Mouse (Mus musculus) retina, postnatal 1 day (tissue): ENCODE data around the gene Gm49380.
A peak's percentile ranks its signal among the peaks of the same experiment; 100 is the strongest.

Source experiments
- DNase-seq: peaks from one replicate; pipeline ENCODE4 v3.0.0-alpha.2; 2012

Gene Gm49380

GRCm38 (mm10) chr9:44113105-44113789 lies at the start of gene Gm49380, which contains the start of gene Rnf26:
Gm49380 (minus strand) TSS chr9:44113500.
Rnf26 (minus strand) TSS chr9:44113517.
- DNase-seq: peak; percentile 99

- DNase-seq: no peak
Measured at GRCm38 (mm10) chr9:44159886-44160285, 46.6 kb upstream of the Gm49380 start.

- peak; percentile 41 for DNase-seq
Measured at GRCm38 (mm10) chr9:44147290-44147689, 34.0 kb upstream of the Gm49380 start.

GRCm38 (mm10) chr9:44144718-44145060 lies 31.4 kb upstream of the Gm49380 start:
- no peak for DNase-seq

GRCm38 (mm10) chr9:44144023-44144717 lies 30.9 kb upstream of the Gm49380 start:
- peak; percentile 56 for DNase-seq

DNA sequence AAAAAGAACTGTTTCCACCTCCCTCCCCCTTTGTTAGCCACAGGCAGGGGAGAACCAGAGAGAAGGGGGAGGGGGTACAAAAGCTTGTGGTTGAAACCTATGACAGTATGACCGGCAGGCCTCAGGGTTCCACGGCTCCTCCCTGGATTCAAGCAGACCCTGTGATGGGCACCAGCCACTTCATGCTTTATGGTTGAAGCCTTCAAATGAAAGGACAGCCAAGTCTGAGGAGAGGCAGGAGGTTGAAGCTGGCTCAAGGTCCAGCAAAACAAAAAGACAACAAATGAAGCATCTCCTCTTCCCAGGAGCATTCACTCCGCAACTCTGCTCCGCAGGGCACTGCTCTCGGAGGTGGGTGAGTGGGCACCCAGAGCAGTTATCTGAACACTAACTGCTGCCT lies 30.1 kb upstream of the Gm49380 start:
- DNase-seq: no peak

DNA sequence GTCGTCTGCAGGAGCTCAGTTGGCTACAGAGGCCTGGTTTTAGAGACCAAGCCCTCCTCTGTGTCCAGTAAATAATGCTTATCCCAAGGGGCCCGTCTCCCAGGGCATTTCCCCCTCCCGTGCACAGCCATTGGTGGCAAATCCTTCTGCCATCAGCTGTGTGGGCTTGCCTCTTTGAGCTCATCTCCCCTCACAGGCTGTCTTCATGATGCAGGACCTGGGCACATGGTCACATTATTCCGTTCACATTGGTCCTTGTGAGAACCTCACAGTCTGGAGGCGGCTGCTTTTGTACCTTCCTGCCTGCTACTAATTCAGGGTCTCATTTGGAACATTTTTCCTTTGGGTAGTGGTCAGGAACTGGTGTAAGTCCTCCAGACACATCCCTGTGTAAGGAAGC lies 28.7 kb upstream of the Gm49380 start:
- no peak for DNase-seq

- no peak for DNase-seq
Measured at GRCm38 (mm10) chr9:44137846-44138245, 24.5 kb upstream of the Gm49380 start.

DNA sequence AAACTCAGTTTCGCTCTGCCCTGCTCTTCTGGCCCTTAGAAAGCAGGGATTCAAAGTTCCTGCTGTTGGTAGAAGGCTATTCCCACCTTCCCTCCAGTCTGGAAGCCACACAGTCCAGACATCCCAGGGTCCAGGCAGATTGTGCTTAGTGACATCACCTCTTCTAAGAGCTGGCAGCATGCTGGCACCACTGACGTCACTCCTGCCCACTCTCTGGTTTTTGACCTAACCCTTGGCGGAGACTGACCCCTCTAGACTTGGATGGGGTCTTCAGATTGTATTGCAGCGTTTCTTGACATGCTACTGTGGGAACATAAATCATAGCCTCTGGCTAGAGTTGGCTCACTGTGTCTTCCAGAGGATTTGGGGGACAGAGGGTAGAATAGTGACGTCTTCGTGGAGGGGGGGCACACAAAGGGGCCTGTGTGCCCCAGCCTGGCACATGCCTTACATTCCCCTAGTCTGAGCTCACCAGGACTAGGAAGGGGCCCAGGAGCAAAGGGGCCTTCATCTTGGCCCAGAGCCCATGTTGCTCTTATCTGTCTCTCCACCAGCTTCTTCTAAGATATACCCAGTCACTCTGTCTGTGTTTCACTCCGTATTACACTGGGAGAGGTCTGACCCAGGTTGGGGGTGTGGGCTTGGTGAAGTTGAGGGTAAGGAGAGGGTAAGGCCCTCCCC lies 22.6 kb upstream of the Gm49380 start:
- DNase-seq: peak; percentile 59

DNA sequence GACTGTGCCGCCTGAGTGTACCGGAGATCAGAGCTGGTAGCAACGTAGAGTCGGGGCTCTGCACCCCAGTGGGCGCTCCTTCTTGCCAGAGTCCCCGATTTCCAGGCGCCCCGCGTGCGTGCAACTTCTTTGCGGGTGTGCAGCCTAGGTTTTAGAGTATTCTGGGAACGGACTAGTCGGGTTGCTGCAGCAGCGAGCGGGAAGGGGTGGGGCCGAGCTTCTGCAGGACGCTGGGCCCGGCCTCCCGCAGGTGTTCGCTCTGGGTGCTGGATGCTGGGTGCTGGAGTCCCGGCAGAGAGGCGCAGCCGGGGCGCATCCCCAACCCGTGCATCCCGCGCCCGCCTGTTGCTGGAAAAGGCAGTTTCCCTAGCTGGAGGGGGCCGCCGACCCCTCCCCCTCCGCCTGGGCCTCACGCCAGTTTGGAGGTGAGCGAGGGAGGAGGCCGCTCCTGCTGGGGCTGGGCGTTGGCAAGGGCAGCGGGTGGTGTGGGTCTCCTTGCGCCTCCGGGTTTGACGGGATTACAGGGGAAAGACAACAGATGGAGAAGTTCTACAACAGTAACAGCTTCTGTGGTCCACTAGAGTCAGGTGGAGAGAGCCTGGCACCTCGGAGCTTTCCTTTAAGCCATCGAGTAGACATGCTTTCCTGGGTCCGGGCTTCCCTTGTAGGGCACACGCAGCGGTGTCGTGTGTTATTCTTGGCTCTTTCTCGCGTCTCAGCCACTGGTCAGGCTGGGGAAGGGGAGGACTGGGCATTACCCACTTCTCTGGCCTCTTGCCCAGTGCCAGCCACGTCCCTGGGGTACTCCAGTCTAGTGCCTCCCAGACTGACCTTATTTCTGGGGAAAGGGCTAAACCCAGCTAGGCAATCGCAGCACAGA lies 21.8 kb upstream of the Gm49380 start:
- peak; percentile 68 for DNase-seq

- DNase-seq: peak; percentile 81
Measured at GRCm38 (mm10) chr9:44134101-44134850, 21.0 kb upstream of the Gm49380 start, which contains the start of gene Mcam. Mcam (plus strand) TSS chr9:44134469.

GRCm38 (mm10) chr9:44133287-44133686 lies 20.0 kb upstream of the Gm49380 start:
- no peak for DNase-seq

GRCm38 (mm10) chr9:44132200-44132599 lies 18.9 kb upstream of the Gm49380 start:
- no peak for DNase-seq

GRCm38 (mm10) chr9:44131276-44131590 lies 17.9 kb upstream of the Gm49380 start:
- DNase-seq: no peak

GRCm38 (mm10) chr9:44130581-44131275 lies 17.4 kb upstream of the Gm49380 start:
- peak; percentile 84 for DNase-seq

DNA sequence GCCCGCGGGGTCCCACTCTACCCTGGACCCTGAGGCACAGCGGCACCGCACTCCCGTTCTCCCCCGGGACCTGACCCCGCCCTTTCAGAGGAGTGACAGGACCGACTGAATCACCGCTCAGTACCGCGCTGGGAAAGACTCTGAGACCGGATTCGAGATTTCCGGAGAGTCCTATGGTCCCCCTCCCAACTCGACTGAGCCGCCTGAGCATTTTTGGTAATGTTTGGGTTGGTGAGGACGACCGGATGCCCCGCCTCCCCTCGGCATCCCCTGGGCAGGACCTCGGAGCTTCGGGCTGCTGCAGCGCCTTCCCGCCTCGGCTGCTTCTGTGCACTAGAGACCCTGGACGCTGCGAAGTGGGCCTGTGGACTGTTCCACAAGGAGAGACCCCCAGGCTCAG lies 16.7 kb upstream of the Gm49380 start:
- peak; percentile 69 for DNase-seq

DNA sequence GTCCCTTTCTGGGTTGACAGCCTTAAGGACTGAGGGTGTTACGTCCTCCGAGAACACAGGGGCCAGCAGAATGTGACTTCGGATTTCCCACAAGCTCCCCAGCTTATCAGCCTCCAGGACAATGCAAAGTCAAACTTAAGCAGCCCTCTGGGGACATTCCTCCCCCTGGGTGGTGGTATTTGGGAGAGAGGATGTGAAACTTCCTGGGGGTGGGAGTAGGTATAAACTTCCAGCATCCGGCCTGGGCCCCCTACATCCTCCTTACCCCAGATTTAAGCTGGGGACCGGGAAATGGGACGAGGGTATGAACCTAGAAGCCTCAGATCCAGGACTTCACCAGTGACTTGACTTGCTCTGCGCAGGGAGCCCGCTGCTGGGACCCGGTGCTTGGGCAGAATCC lies 16.3 kb upstream of the Gm49380 start:
- no peak for DNase-seq

DNA sequence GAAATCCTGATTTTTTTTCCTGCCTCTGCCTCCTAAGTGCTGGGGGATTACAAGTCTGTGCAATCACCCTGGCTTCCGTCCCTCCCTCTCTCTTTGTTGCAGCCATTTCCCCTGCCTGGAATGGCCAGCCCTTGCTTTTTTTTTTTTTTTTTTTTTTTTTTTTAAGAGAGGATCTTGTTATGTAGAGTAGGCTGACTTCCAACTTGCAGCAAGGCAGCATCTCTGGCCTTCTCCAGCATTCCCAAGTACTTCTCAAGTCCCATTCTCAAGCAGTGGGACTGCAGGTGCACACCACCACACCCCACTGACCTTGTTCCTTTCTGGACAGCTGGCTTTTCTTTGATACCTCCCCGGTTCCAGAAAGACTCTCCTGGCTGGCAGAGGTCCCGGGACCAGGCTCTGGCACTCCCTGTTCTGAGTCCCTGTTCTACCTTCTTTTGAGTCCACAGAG lies 14.1 kb upstream of the Gm49380 start:
- no peak for DNase-seq

DNA sequence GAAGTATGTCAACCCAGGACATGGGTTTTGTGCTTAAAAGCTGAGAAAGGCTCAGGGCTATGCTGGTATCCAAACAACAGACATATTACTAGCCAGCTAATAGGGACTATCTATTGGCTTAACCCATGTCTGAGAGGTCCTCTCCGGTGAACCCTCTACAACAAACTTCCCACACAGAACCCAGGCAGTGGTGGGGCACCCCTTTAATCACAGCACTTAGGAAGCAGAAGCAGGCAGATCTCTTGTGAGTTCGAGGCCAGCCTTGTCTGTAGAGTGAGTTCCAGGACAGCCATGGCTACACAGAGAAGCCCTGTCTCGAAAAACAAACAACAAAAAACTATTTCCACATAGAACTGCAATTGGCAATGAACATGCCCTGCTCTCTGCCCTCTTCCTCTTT lies 13.4 kb upstream of the Gm49380 start:
- DNase-seq: no peak

GRCm38 (mm10) chr9:44125546-44126428 lies 12.5 kb upstream of the Gm49380 start:
- DNase-seq: peak; percentile 93

- no peak for DNase-seq
Measured at GRCm38 (mm10) chr9:44125026-44125425, 11.7 kb upstream of the Gm49380 start.
